In the genomic region with DNA sequence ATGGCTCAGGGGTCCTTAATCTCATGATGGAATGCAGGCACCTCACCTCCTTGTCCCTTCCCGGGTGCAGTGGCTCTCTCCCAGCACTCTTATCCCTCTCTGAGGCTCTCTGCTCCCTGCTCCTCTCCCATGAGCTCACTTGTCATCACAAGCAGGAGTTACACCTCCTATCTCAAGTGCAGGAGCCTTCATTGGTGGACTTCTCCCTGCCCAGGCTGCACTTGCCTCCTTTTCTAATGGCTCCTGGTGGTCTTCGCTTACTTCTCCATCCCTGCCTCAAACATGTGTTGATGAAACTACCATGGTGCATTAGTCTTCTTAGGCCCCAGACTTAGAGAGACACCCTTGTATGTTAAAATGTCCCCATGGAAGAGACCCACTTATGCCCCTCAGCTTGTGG, we compare ENCODE assay signal across 18 mouse cellular contexts. TPM values are rescaled to one million over a fixed set of nuclear protein-coding genes. Genes with fewer than 3 reads are reported as not detected.
"Had no signal": no experiment of that assay in that cellular context is flagged by ENCODE, and none has a peak within 500 bp of the region (broad histone marks: within the 10 kb centered on the region; RNA-seq: fewer than 3 reads in every experiment).

No protein-coding gene starts in this region.

RNA-seq across cellular contexts. Expression of gene Nat8f3, which starts 2.9 kb away (rescaled TPM):
- polyA plus RNA-seq: embryonic facial prominence, embryonic 11.5 days; embryonic facial prominence, embryonic 13.5 days; embryonic facial prominence, embryonic 14.5 days; embryonic facial prominence, embryonic 15.5 days; erythroblast, embryonic 14.5 days; forebrain, embryonic 14.5 days had no signal

RNA-seq across cellular contexts. Expression of gene Nat8f7, which starts 49.7 kb away (rescaled TPM):
- polyA plus RNA-seq: embryonic facial prominence, embryonic 10.5 days; embryonic facial prominence, embryonic 11.5 days; embryonic facial prominence, embryonic 12.5 days; embryonic facial prominence, embryonic 13.5 days; embryonic facial prominence, embryonic 14.5 days; embryonic facial prominence, embryonic 15.5 days; erythroblast, embryonic 14.5 days; forebrain, embryonic 10.5 days; forebrain, embryonic 11.5 days; forebrain, embryonic 12.5 days; forebrain, embryonic 13.5 days; forebrain, embryonic 14.5 days; forebrain, embryonic 15.5 days; heart, embryonic 11.5 days had no signal

RNA-seq across cellular contexts. Expression of gene Nat8f6, which starts 58.1 kb away (rescaled TPM):
- polyA plus RNA-seq: embryonic facial prominence, embryonic 10.5 days; embryonic facial prominence, embryonic 11.5 days; embryonic facial prominence, embryonic 12.5 days; embryonic facial prominence, embryonic 13.5 days; embryonic facial prominence, embryonic 14.5 days; embryonic facial prominence, embryonic 15.5 days; erythroblast, embryonic 14.5 days; forebrain, embryonic 10.5 days; forebrain, embryonic 11.5 days; forebrain, embryonic 12.5 days; forebrain, embryonic 13.5 days; forebrain, embryonic 14.5 days; forebrain, embryonic 15.5 days; forebrain, embryonic 16.5 days; forebrain, postnatal 0 days; gonadal fat pad, adult 2 months; heart, embryonic 11.5 days had no signal

RNA-seq across cellular contexts. Expression of gene Nat8f5, which starts 58.1 kb away (rescaled TPM):
- polyA plus RNA-seq: embryonic facial prominence, embryonic 10.5 days; embryonic facial prominence, embryonic 11.5 days; embryonic facial prominence, embryonic 12.5 days; embryonic facial prominence, embryonic 13.5 days; embryonic facial prominence, embryonic 14.5 days; embryonic facial prominence, embryonic 15.5 days; erythroblast, embryonic 14.5 days; forebrain, embryonic 10.5 days; forebrain, embryonic 11.5 days; forebrain, embryonic 12.5 days; forebrain, embryonic 13.5 days; forebrain, embryonic 14.5 days; forebrain, embryonic 15.5 days; forebrain, embryonic 16.5 days; gonadal fat pad, adult 2 months; heart, adult 2 months; heart, embryonic 11.5 days had no signal
